Mouse (Mus musculus) midbrain, postnatal 0 days (tissue): ENCODE data around the gene Gm21976. TPM values are rescaled to one million over a fixed set of nuclear protein-coding genes. Genes with fewer than 3 reads are reported as not detected.
A peak's percentile ranks its signal among the peaks of the same experiment; 100 is the strongest.

Experiments used
- ATAC-seq: fragments of 200-750 bp; cut with Nextera tagmentation; 2 replicates; pipeline ENCODE4 v1.8.0; 2017; ENCODE audit warnings: moderate number of reproducible peaks, mild to moderate bottlenecking, moderate TSS enrichment, moderate library complexity; ENCODE audit not compliant: low FRiP score
- DNase-seq: peaks from one replicate; pipeline ENCODE4 v3.0.0-alpha.2; 2015; ENCODE audit warnings: low spot score
- H3K27ac ChIP-seq: fragments of 300-500 bp; sonication (generic); 2 replicates; pipeline ENCODE4 v1.5.1; 2014; ENCODE audit warnings: low read depth, mild to moderate bottlenecking, low read length, mixed read lengths
- H3K27me3 ChIP-seq: fragments of 300-500 bp; sonication (generic); 2 replicates; pipeline ENCODE4 v1.6.1; 2014; ENCODE audit warnings: low read length, control low read depth, mixed read lengths; ENCODE audit not compliant: insufficient read depth
- H3K36me3 ChIP-seq: fragments of 300-500 bp; sonication (generic); 2 replicates; pipeline ENCODE4 v1.6.1; 2014; ENCODE audit warnings: low read length, control low read depth, mixed read lengths; ENCODE audit not compliant: insufficient read depth
- H3K4me1 ChIP-seq: fragments of 300-500 bp; sonication (generic); 2 replicates; pipeline ENCODE4 v1.6.1; 2014; ENCODE audit warnings: mild to moderate bottlenecking, control low read depth, antibody characterized with exemption, low read length, mixed read lengths; ENCODE audit not compliant: insufficient read depth
- H3K4me2 ChIP-seq: fragments of 300-500 bp; sonication (generic); 2 replicates; pipeline ENCODE4 v1.6.1; 2014; ENCODE audit warnings: low read depth, mild to moderate bottlenecking, low read length, mixed read lengths; ENCODE audit not compliant: poor library complexity, severe bottlenecking
- H3K4me3 ChIP-seq: fragments of 300-500 bp; sonication (generic); 2 replicates; pipeline ENCODE4 v1.5.1; 2014; ENCODE audit warnings: low read depth, mild to moderate bottlenecking, low read length, moderate library complexity
- H3K9ac ChIP-seq: fragments of 300-500 bp; sonication (generic); replicated peaks from 2 replicates; pipeline ENCODE4 v1.6.1; 2014; ENCODE audit warnings: mild to moderate bottlenecking, low read length, moderate library complexity, mixed read lengths; ENCODE audit not compliant: poor library complexity, severe bottlenecking
- H3K9me3 ChIP-seq: fragments of 300-500 bp; sonication (generic); 2 replicates; pipeline ENCODE4 v1.6.1; 2016; ENCODE audit warnings: low read length, control low read depth
- CTCF ChIP-seq: IDR thresholded peaks from 2 replicates; pipeline ENCODE4 v1.5.1; 2016; ENCODE audit warnings: antibody characterized with exemption, mild to moderate bottlenecking
- WGBS: fragments of 180-500 bp; shearing (Covaris S2); extraction: QIAGEN DNeasy Blood & Tissue Kit; methylation state at CpG from one replicate; pipeline ENCODE4 v1.1.7; 2014; 5-methylcytosine and 5-hydroxymethylcytosine counted together
- polyA plus RNA-seq: library from polyadenylated mRNA; unstranded; fragments of >200 nt; fragmentation: Nextera tagmentation; extraction: Ambion mirVana; gene quantifications from 2 replicates; pipeline ENCODE4 v1.2.1, GENCODE M21; 2015
- total RNA-seq: library from RNA; depleted of rRNA; stranded (reverse); fragments of >200 nt; gene quantifications from 2 replicates; pipeline ENCODE4 v1.2.3, GENCODE M21; 2014

Gene Gm21976
- total and polyA plus RNA-seq, 2 experiments from 2014 or later: not detected

- Histone ChIP-seq H3K9ac (no peak overlapping the region), H3K4me1 (no peaks in the 10 kb centered on the region), H3K36me3 (no peaks in the 10 kb centered on the region), H3K4me3 (no peak overlapping the region), H3K4me2 (no peak overlapping the region), H3K27me3 (no peaks in the 10 kb centered on the region), H3K27ac (no peak overlapping the region), H3K9me3 (no peaks in the 10 kb centered on the region)
- WGBS: 77% methylated on average over 12 of the region's 12 CpGs
- ATAC-seq: no peak
- DNase-seq: no peak
- no peak for TF ChIP-seq CTCF
These were observed 1.4 kb downstream of the Gm21976 start for GRCm38 (mm10) chr13:98280990-98281650.

GRCm38 (mm10) chr13:98290719-98291118 lies 11.0 kb downstream of the Gm21976 start:
- DNase-seq: no peak
- no peaks in the 10 kb centered on the region for H3K4me1 ChIP-seq
- no peaks in the 10 kb centered on the region for H3K9me3 ChIP-seq
- H3K36me3 ChIP-seq: no peaks in the 10 kb centered on the region
- H3K4me3 ChIP-seq: no peak overlapping the region
- H3K27me3 ChIP-seq: no peaks in the 10 kb centered on the region
- H3K27ac ChIP-seq: no peak overlapping the region
- 43% methylated on average over 2 of the region's 2 CpGs for WGBS
- no peak overlapping the region for H3K4me2 ChIP-seq
- H3K9ac ChIP-seq: no peak overlapping the region
- TF ChIP-seq CTCF: peak; percentile 38
- no peak for ATAC-seq

GRCm38 (mm10) chr13:98291712-98292111 lies 12.0 kb downstream of the Gm21976 start:
- H3K4me3 ChIP-seq: no peak overlapping the region
- H3K27me3 ChIP-seq: no peaks in the 10 kb centered on the region
- 82% methylated on average over 8 of the region's 8 CpGs for WGBS
- DNase-seq (no peak), ATAC-seq (no peak)
- H3K4me1 ChIP-seq: no peaks in the 10 kb centered on the region
- H3K27ac ChIP-seq: no peak overlapping the region
- no peak for TF ChIP-seq CTCF
- no peaks in the 10 kb centered on the region for H3K9me3 ChIP-seq
- H3K9ac ChIP-seq: no peak overlapping the region
- no peaks in the 10 kb centered on the region for H3K36me3 ChIP-seq
- no peak overlapping the region for H3K4me2 ChIP-seq

- Histone ChIP-seq H3K4me2 (no peak overlapping the region), H3K9ac (no peak overlapping the region), H3K27me3 (no peaks in the 10 kb centered on the region), H3K9me3 (no peaks in the 10 kb centered on the region), H3K27ac (no peak overlapping the region), H3K4me1 (no peaks in the 10 kb centered on the region), H3K36me3 (no peaks in the 10 kb centered on the region), H3K4me3 (no peak overlapping the region)
- DNase-seq: no peak
- WGBS: 44% methylated on average over 5 of the region's 5 CpGs
- TF ChIP-seq CTCF: no peak
- ATAC-seq: no peak
These were observed 16.4 kb downstream of the Gm21976 start for GRCm38 (mm10) chr13:98296072-98296471.

GRCm38 (mm10) chr13:98297883-98298482 lies 18.3 kb downstream of the Gm21976 start:
- H3K9ac ChIP-seq: no peak overlapping the region
- H3K4me3 ChIP-seq: no peak overlapping the region
- H3K4me2 ChIP-seq: no peak overlapping the region
- H3K27ac ChIP-seq: no peak overlapping the region
- WGBS: 93% methylated on average over 6 of the region's 6 CpGs
- no peaks in the 10 kb centered on the region for H3K27me3 ChIP-seq
- H3K9me3 ChIP-seq: no peaks in the 10 kb centered on the region
- no peaks in the 10 kb centered on the region for H3K36me3 ChIP-seq
- peak; percentile 49 for TF ChIP-seq CTCF
- DNase-seq (no peak), ATAC-seq (no peak)
- H3K4me1 ChIP-seq: no peaks in the 10 kb centered on the region
